Mouse (Mus musculus): ENCODE results near the gene Vmn1r227. TPM values are rescaled to one million over a fixed set of nuclear protein-coding genes. Genes with fewer than 3 reads are reported as not detected.

Gene Vmn1r227
- polyA plus RNA-seq (2015; fragmentation: Nextera tagmentation; extraction: Ambion mirVana), result not detected in 2 replicates

DNA sequence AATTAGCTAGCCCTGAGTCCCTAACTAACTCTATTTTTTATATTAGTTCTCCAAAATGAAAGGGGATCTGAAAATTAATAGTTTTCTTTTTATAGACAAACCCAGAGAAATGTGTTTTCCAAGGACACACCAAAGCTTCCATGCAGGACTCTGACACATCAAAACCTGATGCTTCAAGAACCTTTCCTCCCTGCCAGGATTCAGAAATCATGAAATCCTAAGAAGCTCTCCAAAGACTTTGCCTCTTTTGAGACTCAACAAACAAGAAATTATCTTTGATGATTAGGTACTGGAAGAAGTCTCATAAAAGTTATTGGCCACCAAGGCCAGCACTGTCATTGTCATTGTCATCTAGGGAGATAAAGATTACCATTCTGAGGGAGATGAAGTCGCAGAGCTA, at the start of gene Vmn1r227:
Gene Vmn1r227, plus strand, starts transcription at position 301 of the 400 bp plus-strand sequence.

DNA sequence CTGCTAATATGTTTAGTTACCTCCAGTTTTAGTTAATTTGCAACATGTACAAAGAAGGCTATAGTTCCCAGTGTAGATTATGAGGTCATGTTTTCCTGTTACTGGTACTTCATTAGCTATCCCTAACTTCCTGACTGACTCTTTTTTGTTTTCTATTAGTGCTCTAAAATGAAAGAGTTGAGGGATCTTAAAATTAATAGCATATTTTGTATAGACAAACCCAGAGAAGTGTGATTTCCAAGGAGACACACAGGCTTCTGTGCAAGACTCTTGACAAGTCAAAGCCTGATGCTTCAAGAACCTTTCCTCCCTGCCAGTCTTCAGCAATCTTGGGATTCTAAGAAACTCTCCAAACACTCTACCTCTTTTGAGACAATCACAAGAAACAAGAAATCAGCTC, 47.1 kb upstream of the Vmn1r227 start, which contains the start of gene Vmn1r226:
Gene Vmn1r226, plus strand, starts transcription at position 301 of the 400 bp plus-strand sequence.

DNA sequence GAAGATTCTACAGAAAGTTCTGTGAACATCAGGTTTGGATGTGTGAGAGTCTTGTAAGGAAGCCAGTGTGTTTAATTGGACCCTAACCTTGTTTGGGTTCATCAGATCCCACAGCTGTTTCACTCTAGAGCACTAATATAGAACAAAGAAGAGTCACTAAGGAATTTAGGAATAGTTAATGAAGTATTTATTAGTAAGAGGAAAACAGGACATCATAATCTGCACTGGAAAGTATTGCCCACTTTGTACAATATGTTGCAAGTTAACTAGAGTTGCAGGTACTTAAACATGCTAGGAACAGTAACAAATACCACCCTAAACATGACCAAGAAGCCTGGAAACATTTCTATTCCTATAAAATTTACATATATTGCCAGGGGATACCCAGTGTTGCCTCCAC, 56.4 kb downstream of the Vmn1r227 start, which contains the start of gene Vmn1r228:
Gene Vmn1r228, minus strand, starts transcription at position 101 of the 400 bp plus-strand sequence.

Other genes starting within 250 kb of the Vmn1r227 start
- gene Vmn2r108, start 248.5 kb upstream of the Vmn1r227 start, polyA plus RNA-seq (2015; fragmentation: Nextera tagmentation; extraction: Ambion mirVana), result not detected in 2 replicates
- gene Vmn1r225, start 231.7 kb upstream of the Vmn1r227 start, polyA plus RNA-seq (2015; fragmentation: Nextera tagmentation; extraction: Ambion mirVana), result not detected in 2 replicates
- not detected in 2 replicates for gene Vmn2r109, start 165.1 kb upstream of the Vmn1r227 start, polyA plus RNA-seq (2015; fragmentation: Nextera tagmentation; extraction: Ambion mirVana)
- not detected in 2 replicates for gene Vmn2r110, start 133.4 kb upstream of the Vmn1r227 start, polyA plus RNA-seq (2015; fragmentation: Nextera tagmentation; extraction: Ambion mirVana)
- gene Fpr-rs3, start 105.0 kb upstream of the Vmn1r227 start, polyA plus RNA-seq (2015; fragmentation: Nextera tagmentation; extraction: Ambion mirVana), result not detected in 2 replicates
- gene Vmn1r226, start 47.0 kb upstream of the Vmn1r227 start, polyA plus RNA-seq (2015; fragmentation: Nextera tagmentation; extraction: Ambion mirVana), result not detected in 2 replicates
- not detected in 2 replicates for gene Vmn1r228, start 56.3 kb downstream of the Vmn1r227 start, polyA plus RNA-seq (2015; fragmentation: Nextera tagmentation; extraction: Ambion mirVana)
- not detected in 2 replicates for gene Vmn1r229, start 81.7 kb downstream of the Vmn1r227 start, polyA plus RNA-seq (2015; fragmentation: Nextera tagmentation; extraction: Ambion mirVana)
- gene Vmn1r230, start 110.6 kb downstream of the Vmn1r227 start, polyA plus RNA-seq (2015; fragmentation: Nextera tagmentation; extraction: Ambion mirVana), result not detected in 2 replicates
- not detected in 2 replicates for gene Vmn1r231, start 175.2 kb downstream of the Vmn1r227 start, polyA plus RNA-seq (2015; fragmentation: Nextera tagmentation; extraction: Ambion mirVana)
- not detected in 2 replicates for gene Vmn1r232, start 189.9 kb downstream of the Vmn1r227 start, polyA plus RNA-seq (2015; fragmentation: Nextera tagmentation; extraction: Ambion mirVana)
- 167 and 189 TPM in 2 replicates for gene Ppp2r1a, start 215.5 kb downstream of the Vmn1r227 start, polyA plus RNA-seq (2015; fragmentation: Nextera tagmentation; extraction: Ambion mirVana)